7 mouse cellular contexts compared by ENCODE assay signal in the genomic region with DNA sequence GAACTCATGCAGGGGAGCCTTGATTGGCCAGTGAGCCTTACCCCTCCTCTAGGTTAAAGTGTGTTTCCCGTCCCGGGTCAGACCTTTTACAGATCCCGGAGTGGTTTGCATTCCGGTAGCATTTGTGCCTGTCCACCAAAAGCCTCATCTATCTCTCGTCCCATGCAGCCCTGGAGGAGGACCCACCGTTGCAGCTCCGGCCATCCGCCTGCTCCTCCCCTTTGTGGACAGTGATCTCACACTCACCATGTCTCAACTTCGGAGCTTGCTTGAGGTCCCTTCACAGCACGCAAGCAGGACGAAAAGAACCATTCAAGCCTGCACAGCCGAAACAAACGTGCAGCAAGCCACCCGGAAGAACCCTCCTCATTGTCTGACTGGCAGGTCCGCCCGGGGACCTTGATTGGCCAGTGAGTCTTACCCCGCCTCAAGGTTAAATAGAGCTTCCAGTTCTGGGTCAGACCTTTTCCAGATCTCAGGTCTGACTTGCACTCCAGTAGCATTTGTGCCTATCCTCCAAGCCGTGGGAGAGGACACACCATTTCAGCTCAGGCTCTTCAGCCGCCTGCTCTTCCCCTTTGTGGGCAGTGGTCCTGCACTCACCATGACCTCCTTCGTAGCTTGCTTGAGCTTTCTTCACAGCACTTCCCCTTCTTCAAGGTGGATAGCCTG.
A peak's percentile ranks its signal among the peaks of the same experiment; 100 is the strongest.
DNase-seq lines count a peak whose midpoint lies in the region; ATAC-seq lines count a peak whose summit lies in the region.

No protein-coding gene starts in this region.

- intact Hi-C loops in gastrocnemius, postnatal 36 days (cut with DNase I): no loop called here
- intact Hi-C loops in left cerebral cortex, postnatal 25 days (cut with DNase I): no loop called here

- H3K9me3 ChIP-seq in intestine, embryonic 15.5 days: no peaks in the 10 kb centered on the region
- H3K9me3 ChIP-seq in midbrain, embryonic 10.5 days (replicated peaks): peaks cover 6% of the 10 kb centered on the region; the same call in 1 of the 2 replicates

- H3K4me1 ChIP-seq in intestine, embryonic 15.5 days (replicated peaks): no peaks in the 10 kb centered on the region; the same call in 1 of the 2 replicates
- H3K4me1 ChIP-seq in midbrain, embryonic 10.5 days: peaks cover 16% of the 10 kb centered on the region

- ATAC-seq in intestine, embryonic 15.5 days: peak; percentile 99

- H3K27me3 ChIP-seq in intestine, embryonic 15.5 days (replicated peaks): no peaks in the 10 kb centered on the region
- H3K27me3 ChIP-seq in midbrain, embryonic 10.5 days (ENCODE audit: low read depth, poor library complexity, severe bottlenecking): no peaks in the 10 kb centered on the region

- peak overlapping the region; percentile 69 for H3K4me3 ChIP-seq in intestine, embryonic 15.5 days (replicated peaks)
- H3K4me3 ChIP-seq in midbrain, embryonic 10.5 days: peak overlapping the region; percentile 73

- H3K36me3 ChIP-seq in intestine, embryonic 15.5 days: no peaks in the 10 kb centered on the region
- peaks cover 32% of the 10 kb centered on the region for H3K36me3 ChIP-seq in midbrain, embryonic 10.5 days

- DNase-seq in adrenal gland, adult 2 months: peak; percentile 88
- peak; percentile 54 for DNase-seq in embryo, embryonic 11.5 days (ENCODE audit: low read depth, low spot score)
- peak; percentile 65 to 68 for DNase-seq in gastrocnemius, postnatal 36 days
- peak; percentile 85 to 94 for DNase-seq in left cerebral cortex, postnatal 25 days (ENCODE audit: low spot score in 2 of 2)
- peak; percentile 84 for DNase-seq in midbrain, embryonic 10.5 days (ENCODE audit: low spot score)
- peak; percentile 72 for DNase-seq in right cerebral cortex, postnatal 4 days

- H3K27ac ChIP-seq in intestine, embryonic 15.5 days: peak overlapping the region; percentile 91
- H3K27ac ChIP-seq in midbrain, embryonic 10.5 days (replicated peaks): peak overlapping the region; percentile 89

- WGBS in intestine, embryonic 15.5 days: under 1% methylated on average over 20 of the region's 20 CpGs
- WGBS in midbrain, embryonic 10.5 days: under 1% methylated on average over 20 of the region's 20 CpGs

- H3K4me2 ChIP-seq in intestine, embryonic 15.5 days (replicated peaks): peak overlapping the region; percentile 78

- H3K9ac ChIP-seq in intestine, embryonic 15.5 days: peak overlapping the region; percentile 70

Comparison
In these comparisons a context has a peak if more than half of its experiments do, and no peak if none do; other contexts are left out.
1. Peak in every context shown above with its lines: DNase-seq, ATAC-seq, H3K4me3 ChIP-seq and H3K27ac ChIP-seq.